Mouse (Mus musculus) effector memory CD4-positive, alpha-beta T cell, adult 5 months (primary cell): ENCODE measurements around the gene Cblc. TPM values are rescaled to one million over a fixed set of nuclear protein-coding genes. Genes with fewer than 3 reads are reported as not detected.

Experiments
- polyA plus RNA-seq: library from polyadenylated mRNA; unstranded; fragments of 100-300 nt; shearing (Covaris generic); gene quantifications from one replicate; pipeline ENCODE4 v1.2.1, GENCODE M21; 2017

Gene Cblc
- not detected for polyA plus RNA-seq

DNA sequence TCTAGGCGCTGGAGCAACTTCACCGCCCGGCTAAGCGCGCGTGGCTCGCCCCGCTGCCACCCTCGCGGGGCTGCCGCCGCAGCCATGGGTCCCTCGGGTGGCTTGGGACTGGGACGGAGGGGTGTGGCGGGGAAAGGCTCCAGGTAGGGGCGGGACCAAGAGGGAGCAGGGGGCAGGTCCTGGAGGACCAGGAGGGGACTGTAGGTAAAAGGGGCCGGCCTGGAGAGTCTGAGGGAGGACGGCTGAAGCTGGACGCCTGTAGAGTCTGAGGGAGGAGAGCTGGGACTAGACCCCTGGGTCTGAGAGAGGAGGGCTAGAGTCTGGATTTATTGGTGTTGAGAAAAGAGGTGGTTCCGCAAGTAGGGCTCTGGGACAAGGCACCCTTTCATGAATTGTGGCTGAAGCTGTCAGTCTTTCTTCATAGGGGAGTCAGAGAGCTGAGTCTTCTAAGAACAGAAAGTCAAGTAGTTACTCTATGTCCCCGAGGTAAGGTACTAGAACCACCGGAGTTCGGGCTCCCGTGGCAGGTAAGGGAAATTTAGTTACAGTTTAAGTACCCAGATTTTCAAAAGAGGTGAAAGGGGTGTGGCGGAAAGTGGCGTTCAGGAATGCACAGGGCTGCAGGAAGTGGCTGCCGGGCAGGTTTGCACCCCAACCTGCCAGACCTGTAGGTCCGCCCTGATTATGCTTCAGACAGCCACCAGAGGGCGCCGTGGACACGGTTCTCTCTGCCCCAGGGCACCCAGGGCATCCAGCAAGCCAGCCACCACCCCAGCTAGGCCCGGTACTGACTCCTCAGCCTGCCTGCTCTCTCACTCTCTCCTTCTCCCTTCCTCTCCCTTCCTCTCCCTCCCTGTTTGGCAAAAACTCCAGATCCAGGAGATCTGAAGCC, at the start of gene Cblc:
TSS of gene Cblc (minus strand) at position 113 of the 892 bp plus-strand sequence.

DNA sequence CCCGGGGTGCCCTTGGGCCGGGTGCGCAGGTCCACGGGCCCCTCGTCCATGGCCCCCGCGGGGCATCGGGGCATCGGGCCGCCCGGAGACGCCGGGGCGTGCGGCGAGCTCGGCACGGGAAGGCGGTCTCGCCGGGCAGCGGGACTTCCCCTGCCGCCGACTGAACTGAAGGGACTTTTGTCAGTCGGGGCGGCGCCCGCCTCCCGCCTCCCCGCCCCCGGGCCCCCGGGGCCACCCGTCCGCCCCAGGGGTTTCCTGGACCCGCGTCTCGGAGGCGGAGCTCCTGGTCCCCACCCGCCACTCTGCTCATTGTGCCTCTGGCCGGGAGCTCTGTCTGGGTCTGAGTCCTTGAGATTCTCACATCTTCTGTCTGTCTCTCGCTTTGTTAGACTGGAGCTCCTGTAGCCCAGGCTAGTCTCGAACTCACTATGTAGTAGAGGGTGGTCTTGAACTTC, 26.0 kb upstream of the Cblc start, which contains the start of gene Bcl3:
TSS of gene Bcl3 (minus strand) at position 167 of the 455 bp plus-strand sequence.

DNA sequence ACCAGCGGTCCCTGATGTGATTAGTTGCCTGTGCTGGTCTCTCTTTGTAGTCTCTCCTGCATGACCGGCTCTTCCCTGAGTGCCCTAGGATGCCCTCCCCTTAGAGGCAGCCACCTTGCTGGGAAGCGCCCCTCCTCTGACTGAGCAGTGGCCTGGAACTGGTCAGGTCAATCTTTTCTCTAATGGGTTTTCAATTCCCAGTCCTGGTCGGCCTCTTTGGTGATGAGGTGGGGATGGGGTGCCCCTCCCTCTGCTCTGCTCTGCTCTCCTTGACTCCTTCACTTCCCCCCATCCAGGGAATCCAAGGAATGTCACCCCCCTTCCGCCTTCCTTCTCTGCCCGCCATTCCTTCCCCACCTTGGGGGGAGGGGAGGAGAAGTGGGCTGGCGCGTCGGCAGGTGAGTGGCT, 25.6 kb downstream of the Cblc start, which contains the start of gene Bcam:
TSS of gene Bcam (minus strand) at position 33 of the 408 bp plus-strand sequence.

DNA sequence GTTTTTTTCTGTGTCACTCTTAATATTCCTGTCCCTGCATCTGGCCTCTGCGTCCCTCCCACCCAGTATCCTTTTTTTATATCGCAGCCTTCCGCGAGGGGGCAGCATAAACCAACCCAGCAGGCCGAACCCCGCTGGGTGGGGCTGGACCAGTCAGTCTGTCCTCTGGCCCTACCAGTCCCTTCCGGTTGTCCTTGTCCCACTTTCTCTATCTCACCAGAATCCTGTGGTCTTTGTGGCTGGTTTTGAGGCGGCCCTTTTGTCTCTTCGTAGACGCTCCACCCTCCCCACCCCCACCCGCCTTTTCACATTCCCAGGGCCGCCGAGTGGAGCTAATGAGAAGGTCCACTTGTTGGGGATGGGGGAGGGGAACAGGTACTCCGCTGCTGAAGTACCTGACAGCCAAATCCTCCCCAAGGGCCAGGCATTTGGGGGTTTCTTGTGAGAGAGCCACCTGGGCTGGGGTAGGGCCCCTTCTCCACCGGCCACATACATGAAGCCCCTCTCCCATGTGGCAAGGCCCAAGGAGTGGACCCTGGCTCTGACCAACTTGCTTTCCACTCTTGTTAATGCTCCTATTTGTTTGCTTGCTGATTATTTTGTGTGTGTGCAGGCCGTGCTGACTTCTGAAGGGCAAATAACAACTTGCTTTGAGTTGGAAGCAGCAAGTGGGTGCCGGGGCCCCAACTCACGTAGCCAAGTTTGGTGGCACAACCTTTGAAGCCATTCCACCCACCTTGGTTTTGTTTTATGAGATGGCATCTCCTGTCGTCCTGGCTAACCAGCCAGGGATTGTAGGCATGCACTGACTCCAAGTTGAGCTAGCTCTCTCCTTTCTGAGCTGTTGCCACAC, 46.2 kb downstream of the Cblc start, which contains the start of gene Nectin2:
TSS of gene Nectin2 (minus strand) at position 267 of the 853 bp plus-strand sequence.

Other genes with a start within 250 kb of the Cblc start
- 16.7 TPM for gene Ppp1r37, start 233.7 kb downstream of the Cblc start, polyA plus RNA-seq
- gene Zfp296, start 219.5 kb downstream of the Cblc start, polyA plus RNA-seq, result 1.1 TPM
- 79.8 TPM for gene Gemin7, start 219.2 kb downstream of the Cblc start, polyA plus RNA-seq
- 50.9 TPM for gene Clasrp, start 192.3 kb downstream of the Cblc start, polyA plus RNA-seq
- gene Relb, start 167.4 kb downstream of the Cblc start, polyA plus RNA-seq, result 177 TPM
- gene Clptm1, start 131.8 kb downstream of the Cblc start, polyA plus RNA-seq, result 116 TPM
- gene Apoc2, start 118.9 kb downstream of the Cblc start, polyA plus RNA-seq, result not detected
- not detected for gene Gm44805, start 115.4 kb downstream of the Cblc start, polyA plus RNA-seq
- not detected for gene Apoc4, start 115.3 kb downstream of the Cblc start, polyA plus RNA-seq
- gene Apoc1, start 104.1 kb downstream of the Cblc start, polyA plus RNA-seq, result not detected
- 4.2 TPM for gene Apoe, start 97.6 kb downstream of the Cblc start, polyA plus RNA-seq
- gene Tomm40, start 81.4 kb downstream of the Cblc start, polyA plus RNA-seq, result 58.7 TPM
- gene Nectin2, start 46.3 kb downstream of the Cblc start, polyA plus RNA-seq, result not detected
- gene Bcam, start 25.8 kb downstream of the Cblc start, polyA plus RNA-seq, result 0.75 TPM
- gene Bcl3, start 26.0 kb upstream of the Cblc start, polyA plus RNA-seq, result 112 TPM
- not detected for gene Gm19345, start 55.2 kb upstream of the Cblc start, polyA plus RNA-seq
- not detected for gene Ceacam16, start 64.5 kb upstream of the Cblc start, polyA plus RNA-seq
- gene Ceacam19, start 91.2 kb upstream of the Cblc start, polyA plus RNA-seq, result not detected
- gene Pvr, start 124.4 kb upstream of the Cblc start, polyA plus RNA-seq, result 56.6 TPM
- gene Igsf23, start 153.9 kb upstream of the Cblc start, polyA plus RNA-seq, result 1.5 TPM
- gene Ceacam20, start 168.6 kb upstream of the Cblc start, polyA plus RNA-seq, result not detected
- gene Nlrp9b, start 194.7 kb upstream of the Cblc start, polyA plus RNA-seq, result not detected